Mouse (Mus musculus): ENCODE results near the gene Atxn7l1.

The Atxn7l1 gene

GRCm38 (mm10) chr12:33273147-33273546 lies 125.7 kb downstream of the Atxn7l1 start:
- no peak for DNase-seq (ENCODE audit: low spot score)

GRCm38 (mm10) chr12:33273668-33274067 lies 126.2 kb downstream of the Atxn7l1 start:
- DNase-seq (ENCODE audit: low spot score), result no peak

- no peak for DNase-seq (ENCODE audit: low spot score)
Observed at GRCm38 (mm10) chr12:33276028-33276427, 128.5 kb downstream of the Atxn7l1 start.

GRCm38 (mm10) chr12:33277427-33277826 lies 129.9 kb downstream of the Atxn7l1 start:
- no peak for DNase-seq (ENCODE audit: low spot score)

- no peak for DNase-seq (ENCODE audit: low spot score)
Observed at GRCm38 (mm10) chr12:33279159-33279558, 131.7 kb downstream of the Atxn7l1 start.

- DNase-seq (ENCODE audit: low spot score), result peak; percentile 82
Observed at GRCm38 (mm10) chr12:33280805-33281204, 133.3 kb downstream of the Atxn7l1 start.

GRCm38 (mm10) chr12:33284344-33284936 lies 136.9 kb downstream of the Atxn7l1 start:
- DNase-seq (ENCODE audit: low spot score), result no peak

GRCm38 (mm10) chr12:33285354-33285753 lies 137.9 kb downstream of the Atxn7l1 start:
- no peak for DNase-seq (ENCODE audit: low spot score)

GRCm38 (mm10) chr12:33285933-33286649 lies 138.6 kb downstream of the Atxn7l1 start:
- no peak for DNase-seq (ENCODE audit: low spot score)

- no peak for DNase-seq (ENCODE audit: low spot score)
Observed at GRCm38 (mm10) chr12:33287686-33288085, 140.2 kb downstream of the Atxn7l1 start.

- peak; percentile 42 for DNase-seq (ENCODE audit: low spot score)
Observed at GRCm38 (mm10) chr12:33288746-33289145, 141.3 kb downstream of the Atxn7l1 start.

- DNase-seq (ENCODE audit: low spot score), result peak; percentile 76
Observed at GRCm38 (mm10) chr12:33302070-33302469, 154.6 kb downstream of the Atxn7l1 start.

GRCm38 (mm10) chr12:33302523-33303383 lies 155.3 kb downstream of the Atxn7l1 start:
- DNase-seq (ENCODE audit: low spot score), result peak; percentile 54

GRCm38 (mm10) chr12:33303384-33303770 lies 155.9 kb downstream of the Atxn7l1 start:
- no peak for DNase-seq (ENCODE audit: low spot score)

GRCm38 (mm10) chr12:33305106-33305505 lies 157.6 kb downstream of the Atxn7l1 start:
- no peak for DNase-seq (ENCODE audit: low spot score)

- DNase-seq (ENCODE audit: low spot score), result no peak
Observed at GRCm38 (mm10) chr12:33306476-33306875, 159.0 kb downstream of the Atxn7l1 start.

GRCm38 (mm10) chr12:33308668-33309067 lies 161.2 kb downstream of the Atxn7l1 start:
- no peak for DNase-seq (ENCODE audit: low spot score)

- DNase-seq (ENCODE audit: low spot score), result peak; percentile 44
Observed at GRCm38 (mm10) chr12:33313828-33314671, 166.6 kb downstream of the Atxn7l1 start.

- no peak for DNase-seq (ENCODE audit: low spot score)
Observed at GRCm38 (mm10) chr12:33314924-33315643, 167.6 kb downstream of the Atxn7l1 start.

GRCm38 (mm10) chr12:33315804-33316203 lies 168.3 kb downstream of the Atxn7l1 start:
- DNase-seq (ENCODE audit: low spot score), result no peak
